In genomic region chr3:129199609-129200500, GRCm38 (mm10) we compare ENCODE assay signal across 8 mouse cellular contexts. TPM values are rescaled to one million over a fixed set of nuclear protein-coding genes. Genes with fewer than 3 reads are reported as not detected.
DNase-seq lines count a peak whose midpoint lies in the region; ATAC-seq and TF ChIP-seq lines count a peak whose summit lies in the region.

Gene Pitx2 (plus strand): TSS chr3:129199878.

- TF ChIP-seq POLR2A in embryonic fibroblast, embryonic 13.5 days (IDR thresholded peaks at IDR 0.05; ENCODE audit: low read depth, low read length): no peak

- peak; percentile 87 for ATAC-seq in intestine, embryonic 14.5 days (replicated peaks; ENCODE audit: low FRiP score, low TSS enrichment, low read depth)
- ATAC-seq in midbrain, embryonic 14.5 days (ENCODE audit: low FRiP score, low TSS enrichment): peak; percentile 69

- H3K4me2 ChIP-seq in intestine, embryonic 14.5 days (ENCODE audit: low read length): peak within 1 kb of the TSS; percentile 54
- peak within 1 kb of the TSS; percentile 54 for H3K4me2 ChIP-seq in midbrain, embryonic 14.5 days (ENCODE audit: low read length)

- WGBS in intestine, embryonic 14.5 days: under 1% methylated on average over 59 of the region's 60 CpGs
- under 1% methylated on average over 60 of the region's 60 CpGs for WGBS in midbrain, embryonic 14.5 days

- H3K27me3 ChIP-seq in intestine, embryonic 14.5 days (replicated peaks; ENCODE audit: control insufficient read depth, insufficient read depth, low read length): peaks cover 91% of the 10 kb centered on the region
- peaks cover 85% of the 10 kb centered on the region for H3K27me3 ChIP-seq in midbrain, embryonic 14.5 days (ENCODE audit: control insufficient read depth, insufficient read depth, low read length)

- no peaks in the 10 kb centered on the region for H3K9me3 ChIP-seq in intestine, embryonic 14.5 days (ENCODE audit: control insufficient read depth, low read length)
- no peaks in the 10 kb centered on the region for H3K9me3 ChIP-seq in midbrain, embryonic 14.5 days (ENCODE audit: control insufficient read depth, low read length)

- H3K4me3 ChIP-seq in embryonic fibroblast, embryonic 13.5 days (ENCODE audit: insufficient read depth, low read length): peak within 1 kb of the TSS; percentile 37
- H3K4me3 ChIP-seq in intestine, embryonic 14.5 days (ENCODE audit: low read depth, low read length): peak within 1 kb of the TSS; percentile 56
- H3K4me3 ChIP-seq in midbrain, embryonic 14.5 days (replicated peaks; ENCODE audit: low read depth, low read length): peak within 1 kb of the TSS; percentile 35

- H3K9ac ChIP-seq in intestine, embryonic 14.5 days (ENCODE audit: low read length): peak within 1 kb of the TSS; percentile 72
- H3K9ac ChIP-seq in midbrain, embryonic 14.5 days (replicated peaks; ENCODE audit: low read length): peak within 1 kb of the TSS; percentile 42; the same call in 1 of the 2 replicates

- no peak within 1 kb of the TSS for H3K27ac ChIP-seq in embryonic fibroblast, embryonic 13.5 days (ENCODE audit: insufficient read depth, low read length)
- peak within 1 kb of the TSS; percentile 70 for H3K27ac ChIP-seq in intestine, embryonic 14.5 days (ENCODE audit: low read depth)
- peak within 1 kb of the TSS; percentile 76 for H3K27ac ChIP-seq in midbrain, embryonic 14.5 days (replicated peaks; ENCODE audit: low read depth, low read length)

- no peak for TF ChIP-seq CTCF in embryonic fibroblast, embryonic 13.5 days (IDR thresholded peaks at IDR 0.05; ENCODE audit: borderline replicate concordance, insufficient read depth, low read length)

- no peaks in the 10 kb centered on the region for H3K4me1 ChIP-seq in embryonic fibroblast, embryonic 13.5 days (ENCODE audit: control insufficient read depth, insufficient read depth, low read length)
- peaks cover 10% of the 10 kb centered on the region; the same call in 1 of the 2 replicates for H3K4me1 ChIP-seq in intestine, embryonic 14.5 days (replicated peaks; ENCODE audit: control insufficient read depth, insufficient read depth, low read length)
- H3K4me1 ChIP-seq in midbrain, embryonic 14.5 days (ENCODE audit: control insufficient read depth, insufficient read depth, low read length): peaks cover 9% of the 10 kb centered on the region; the same call in 1 of the 2 replicates

- no peaks in the 10 kb centered on the region for H3K36me3 ChIP-seq in intestine, embryonic 14.5 days (ENCODE audit: control insufficient read depth, insufficient read depth, low read length)
- H3K36me3 ChIP-seq in midbrain, embryonic 14.5 days (ENCODE audit: control insufficient read depth, insufficient read depth, low read length): no peaks in the 10 kb centered on the region

- peak; percentile 23 for DNase-seq in lung, postnatal 10 days
- DNase-seq in lung, postnatal 25 days (ENCODE audit: low spot score): no peak
- DNase-seq in intestine, embryonic 14.5 days (ENCODE audit: low spot score): peak; percentile 86
- DNase-seq in midbrain, embryonic 14.5 days: peak; percentile 78
- no peak for DNase-seq in spleen, postnatal 4 days (ENCODE audit: low spot score in 2 of 2)
- no peak for DNase-seq in thymus, postnatal 10 days (ENCODE audit: low spot score in 2 of 2)
- DNase-seq in thymus, postnatal 14 days: no peak

RNA-seq across cellular contexts. Expression of gene Pitx2, which starts in this region (rescaled TPM):
- polyA plus RNA-seq in embryonic fibroblast, embryonic 13.5 days (2011; ENCODE audit: insufficient read length, low read depth, missing spikeins): 3.0 and 3.6 TPM in 2 replicates
- polyA plus RNA-seq in intestine, embryonic 14.5 days (2014; fragmentation: Nextera tagmentation; extraction: Ambion mirVana): 35.6 and 48.0 TPM in 2 replicates
- polyA plus RNA-seq in midbrain, embryonic 14.5 days (2014; fragmentation: Nextera tagmentation; extraction: Ambion mirVana): 27.0 and 27.5 TPM in 2 replicates

Comparison
In these comparisons a context has a peak if more than half of its experiments do, and no peak if none do; other contexts are left out.
1. DNase-seq: peak in lung, postnatal 10 days (single experiment), intestine, embryonic 14.5 days (single experiment) and midbrain, embryonic 14.5 days (single experiment); none in lung, postnatal 25 days (single experiment), spleen, postnatal 4 days (0 of 2), thymus, postnatal 10 days (0 of 2) and thymus, postnatal 14 days (single experiment).
2. Peak in every context shown above with its lines, with median percentiles within 50 percentile points of each other: H3K4me3 ChIP-seq.